Mouse (Mus musculus) megakaryocyte progenitor cell, adult 5-6 weeks (primary cell): ENCODE measurements around the gene Fam193b. TPM values are rescaled to one million over a fixed set of nuclear protein-coding genes. Genes with fewer than 3 reads are reported as not detected.

ENCODE experiments used
- ATAC-seq: replicated peaks from 2 replicates; pipeline ENCODE4 v1.8.0; 2016; ENCODE audit warnings: mild to moderate bottlenecking, moderate TSS enrichment, inconsistent platforms; ENCODE audit not compliant: poor library complexity
- total RNA-seq, 2 experiments: library from RNA; stranded (forward) in 1 of 2; stranded (reverse) in 1 of 2; fragments of 157-497, 149-512 nt in 1 of 2; fragments of 200-1000 nt in 1 of 2; gene quantifications; 2 replicates each; pipeline versions ENCODE4 v1.2.3 to v1.2.4; 2015 to 2017

Gene Fam193b
- total RNA-seq, 2 experiments from 2014 or later: 25.1 to 29.1 TPM

- ATAC-seq: no peak
Measured at GRCm38 (mm10) chr13:55504390-55504789, 66.5 kb downstream of the Fam193b start.

DNA sequence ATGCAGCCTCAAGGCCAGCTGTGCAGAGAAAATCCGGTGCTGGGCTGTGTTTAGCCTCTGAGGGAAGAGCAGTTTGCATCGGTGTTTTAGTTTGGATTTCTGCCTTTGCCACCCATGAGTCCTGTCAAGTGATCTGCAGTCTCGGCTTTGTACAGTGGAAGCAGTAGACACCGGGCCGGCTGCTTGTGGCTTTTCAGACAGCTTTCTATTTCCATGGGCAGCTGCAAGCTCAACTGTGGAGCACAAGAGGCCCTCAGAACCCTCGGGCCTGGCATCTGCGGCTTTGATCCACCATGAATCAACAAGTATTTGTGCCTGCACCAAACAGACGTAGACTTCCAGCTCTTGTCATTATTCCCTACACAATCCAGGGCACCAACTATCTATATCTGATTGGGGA is 68.5 kb downstream of the Fam193b start:
- no peak for ATAC-seq

DNA sequence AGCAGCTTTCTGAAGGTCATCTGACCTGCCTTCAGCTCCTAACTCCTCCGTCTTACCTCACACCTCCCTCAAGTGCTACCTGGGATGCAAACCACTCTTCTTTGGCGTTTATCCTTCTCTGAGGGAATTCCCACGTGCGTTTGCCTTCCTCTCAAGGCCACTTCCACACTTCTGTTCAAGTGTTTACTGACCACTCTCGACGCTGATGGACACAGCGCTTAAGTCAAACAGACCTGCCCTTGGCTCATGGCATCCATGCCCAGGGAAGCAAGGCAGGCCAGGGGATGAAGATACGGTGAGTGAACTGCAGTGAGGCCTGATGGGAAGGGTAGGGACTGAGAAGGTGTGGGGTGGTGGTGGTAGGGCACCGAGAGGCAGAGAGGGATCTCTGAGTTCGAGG is 70.3 kb downstream of the Fam193b start:
- ATAC-seq: no peak

- ATAC-seq: no peak
Measured at GRCm38 (mm10) chr13:55498906-55499305, 72.0 kb downstream of the Fam193b start.

- ATAC-seq: no peak
Measured at GRCm38 (mm10) chr13:55496661-55497060, 74.3 kb downstream of the Fam193b start.

- no peak for ATAC-seq
Measured at GRCm38 (mm10) chr13:55495702-55496101, 75.2 kb downstream of the Fam193b start.

DNA sequence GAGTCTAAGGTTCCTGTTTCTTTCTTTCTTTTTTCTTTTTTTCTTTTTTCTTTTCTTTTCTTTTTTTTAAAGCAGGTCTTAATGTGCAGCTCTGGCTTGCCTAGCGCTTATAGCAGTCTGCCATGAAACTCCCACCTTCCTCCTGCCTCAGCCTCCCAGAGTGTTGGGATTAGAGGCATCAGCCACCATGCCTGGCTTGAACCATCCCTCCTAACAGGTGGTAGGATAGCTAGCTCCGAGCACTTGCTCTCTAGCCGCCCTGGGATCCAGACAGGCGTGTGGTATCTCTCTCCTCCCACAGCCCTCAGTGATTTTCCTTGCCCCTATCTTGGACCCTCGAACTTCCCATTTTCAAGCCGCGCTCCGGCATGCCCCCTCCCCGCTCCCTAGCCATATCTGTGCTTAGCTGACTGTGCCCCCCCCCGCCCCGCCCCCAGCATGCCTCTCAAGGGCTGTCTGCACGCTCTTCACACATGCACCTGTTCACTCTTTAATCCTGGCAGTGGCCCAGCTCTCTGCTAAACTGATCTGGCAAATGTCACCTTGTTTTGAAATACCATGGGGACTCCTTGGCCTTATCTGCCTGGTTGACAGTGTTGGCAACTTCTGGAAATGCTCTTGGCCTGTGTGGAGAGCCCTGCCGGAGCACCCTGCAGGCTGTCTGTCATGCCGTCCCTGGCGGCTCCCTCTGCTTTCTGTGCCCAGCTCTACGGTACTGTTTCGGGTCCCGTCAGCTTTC is 75.9 kb downstream of the Fam193b start:
- peak; percentile 91 for ATAC-seq

DNA sequence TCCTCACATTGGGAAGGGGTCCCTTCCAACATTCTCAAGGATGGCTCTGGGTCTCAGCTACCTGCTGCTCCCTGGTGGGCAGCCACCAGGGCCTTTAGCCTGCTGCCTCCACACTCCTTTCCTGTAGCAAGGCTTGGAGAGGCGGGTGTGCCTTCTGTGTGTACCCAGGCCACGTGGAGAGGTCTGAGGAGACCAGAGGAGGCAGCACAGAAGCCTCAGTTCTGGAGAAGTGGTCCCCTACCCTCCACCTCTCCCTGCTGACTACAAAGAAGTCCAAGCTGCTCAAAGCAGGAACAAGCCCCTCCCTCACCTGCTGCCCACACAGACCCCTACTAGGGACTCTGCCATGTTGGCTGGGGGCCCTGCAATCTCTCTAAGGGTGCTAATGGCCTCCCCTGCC is 76.7 kb downstream of the Fam193b start:
- no peak for ATAC-seq

Other genes starting within 250 kb of the Fam193b start
- gene Rab24, start 249.2 kb downstream of the Fam193b start, total RNA-seq (2015): 128 and 152 TPM in 2 replicates
- gene Rab24, start 249.2 kb downstream of the Fam193b start, total RNA-seq (2017): 25.9 and 34.6 TPM in 2 replicates
- 4.7 and 6.9 TPM in 2 replicates for gene Mxd3, start 241.3 kb downstream of the Fam193b start, total RNA-seq (2015)
- 4.7 and 16.3 TPM in 2 replicates for gene Mxd3, start 241.3 kb downstream of the Fam193b start, total RNA-seq (2017)
- gene Lman2, start 208.3 kb downstream of the Fam193b start, total RNA-seq (2015): 86.8 and 102 TPM in 2 replicates
- gene Lman2, start 208.3 kb downstream of the Fam193b start, total RNA-seq (2017): 126 and 131 TPM in 2 replicates
- 11.5 and 12.6 TPM in 2 replicates for gene Rgs14, start 201.4 kb downstream of the Fam193b start, total RNA-seq (2015)
- gene Rgs14, start 201.4 kb downstream of the Fam193b start, total RNA-seq (2017): 9.7 and 17.4 TPM in 2 replicates
- gene Slc34a1, start 172.9 kb downstream of the Fam193b start, total RNA-seq (2015): 0.12 and 0.95 TPM in 2 replicates
- 0.08 and 1.1 TPM in 2 replicates for gene Slc34a1, start 172.9 kb downstream of the Fam193b start, total RNA-seq (2017)
- not detected in 2 replicates for gene Pfn3, start 155.9 kb downstream of the Fam193b start, total RNA-seq (2015)
- gene Pfn3, start 155.9 kb downstream of the Fam193b start, total RNA-seq (2017): not detected in 2 replicates
- not detected in 2 replicates for gene F12, start 144.3 kb downstream of the Fam193b start, total RNA-seq (2015)
- not detected in 2 replicates for gene F12, start 144.3 kb downstream of the Fam193b start, total RNA-seq (2017)
- 51.7 and 52.6 TPM in 2 replicates for gene Grk6, start 126.0 kb downstream of the Fam193b start, total RNA-seq (2015)
- gene Grk6, start 126.0 kb downstream of the Fam193b start, total RNA-seq (2017): 81.7 and 88.6 TPM in 2 replicates
- 0.72 and 1.7 TPM in 2 replicates for gene Prr7, start 106.9 kb downstream of the Fam193b start, total RNA-seq (2015)
- 1.5 TPM in 2 replicates for gene Prr7, start 106.9 kb downstream of the Fam193b start, total RNA-seq (2017)
- gene Dbn1, start 83.0 kb downstream of the Fam193b start, total RNA-seq (2015): 0.72 and 0.76 TPM in 2 replicates
- 2.3 and 2.7 TPM in 2 replicates for gene Dbn1, start 83.0 kb downstream of the Fam193b start, total RNA-seq (2017)
- 12.7 and 13.0 TPM in 2 replicates for gene Pdlim7, start 57.4 kb downstream of the Fam193b start, total RNA-seq (2015)
- 5.3 and 5.9 TPM in 2 replicates for gene Pdlim7, start 57.4 kb downstream of the Fam193b start, total RNA-seq (2017)
- 18.1 and 34.6 TPM in 2 replicates for gene Dok3, start 41.8 kb downstream of the Fam193b start, total RNA-seq (2015)
- gene Dok3, start 41.8 kb downstream of the Fam193b start, total RNA-seq (2017): 22.9 and 31.2 TPM in 2 replicates
- gene Ddx41, start 34.5 kb downstream of the Fam193b start, total RNA-seq (2015): 28.0 and 29.1 TPM in 2 replicates
- gene Ddx41, start 34.5 kb downstream of the Fam193b start, total RNA-seq (2017): 66.9 and 78.0 TPM in 2 replicates
- 92.3 and 117 TPM in 2 replicates for gene Tmed9, start 2.6 kb upstream of the Fam193b start, total RNA-seq (2015)
- gene Tmed9, start 2.6 kb upstream of the Fam193b start, total RNA-seq (2017): 194 and 211 TPM in 2 replicates
- 10.6 and 13.0 TPM in 2 replicates for gene B4galt7, start 28.8 kb upstream of the Fam193b start, total RNA-seq (2015)
- 12.8 and 16.7 TPM in 2 replicates for gene B4galt7, start 28.8 kb upstream of the Fam193b start, total RNA-seq (2017)
- gene Caml, start 51.9 kb upstream of the Fam193b start, total RNA-seq (2015): 50.0 and 50.4 TPM in 2 replicates
- gene Caml, start 51.9 kb upstream of the Fam193b start, total RNA-seq (2017): 49.5 and 54.7 TPM in 2 replicates
- 62.4 and 76.8 TPM in 2 replicates for gene Ddx46, start 63.9 kb upstream of the Fam193b start, total RNA-seq (2015)
- 79.0 and 153 TPM in 2 replicates for gene Ddx46, start 63.9 kb upstream of the Fam193b start, total RNA-seq (2017)
- gene B230219D22Rik, start 122.0 kb upstream of the Fam193b start, total RNA-seq (2015): 65.0 and 76.9 TPM in 2 replicates
- 35.9 and 39.5 TPM in 2 replicates for gene B230219D22Rik, start 122.0 kb upstream of the Fam193b start, total RNA-seq (2017)
- gene Txndc15, start 143.5 kb upstream of the Fam193b start, total RNA-seq (2015): 27.5 and 27.8 TPM in 2 replicates
- gene Txndc15, start 143.5 kb upstream of the Fam193b start, total RNA-seq (2017): 42.2 and 53.1 TPM in 2 replicates
- 38.6 and 40.9 TPM in 2 replicates for gene Pcbd2, start 156.2 kb upstream of the Fam193b start, total RNA-seq (2015)
- 18.4 and 25.6 TPM in 2 replicates for gene Pcbd2, start 156.2 kb upstream of the Fam193b start, total RNA-seq (2017)
- 0.37 TPM in 1 of 2 replicates, not detected in the other for gene Catsper3, start 213.4 kb upstream of the Fam193b start, total RNA-seq (2015)
- gene Catsper3, start 213.4 kb upstream of the Fam193b start, total RNA-seq (2017): not detected in 2 replicates